Mouse (Mus musculus): Measurements from ENCODE around the gene Rrad. TPM values are rescaled to one million over a fixed set of nuclear protein-coding genes. Genes with fewer than 3 reads are reported as not detected.

The Rrad gene
- polyA plus RNA-seq, 1 experiment from 2014 or later = 54.7 TPM

Other genes with a start within 250 kb of the Rrad start
- gene Cmtm4, start 235.5 kb downstream of the Rrad start, polyA plus RNA-seq (2014; fragmentation: Nextera tagmentation; extraction: Ambion mirVana) = 4.1 and 4.3 TPM in 2 replicates
- 52.5 and 53.8 TPM in 2 replicates for gene Dync1li2, start 188.3 kb downstream of the Rrad start, polyA plus RNA-seq (2014; fragmentation: Nextera tagmentation; extraction: Ambion mirVana)
- 0.53 and 0.62 TPM in 2 replicates for gene Terb1, start 121.4 kb downstream of the Rrad start, polyA plus RNA-seq (2014; fragmentation: Nextera tagmentation; extraction: Ambion mirVana)
- 89.0 and 100 TPM in 2 replicates for gene Nae1, start 96.7 kb downstream of the Rrad start, polyA plus RNA-seq (2014; fragmentation: Nextera tagmentation; extraction: Ambion mirVana)
- gene Car7, start 96.6 kb downstream of the Rrad start, polyA plus RNA-seq (2014; fragmentation: Nextera tagmentation; extraction: Ambion mirVana) = 1.0 and 1.6 TPM in 2 replicates
- 8.1 and 8.2 TPM in 2 replicates for gene Pdp2, start 39.9 kb downstream of the Rrad start, polyA plus RNA-seq (2014; fragmentation: Nextera tagmentation; extraction: Ambion mirVana)
- 1.9 and 2.1 TPM in 2 replicates for gene Cdh16, start 6.9 kb downstream of the Rrad start, polyA plus RNA-seq (2014; fragmentation: Nextera tagmentation; extraction: Ambion mirVana)
- gene Ciao2b, start 10.6 kb upstream of the Rrad start, polyA plus RNA-seq (2014; fragmentation: Nextera tagmentation; extraction: Ambion mirVana) = 81.3 and 87.9 TPM in 2 replicates
- not detected in 2 replicates for gene Ces2a, start 102.7 kb upstream of the Rrad start, polyA plus RNA-seq (2014; fragmentation: Nextera tagmentation; extraction: Ambion mirVana)
- gene Ces2b, start 200.2 kb upstream of the Rrad start, polyA plus RNA-seq (2014; fragmentation: Nextera tagmentation; extraction: Ambion mirVana) = 0.17 TPM in 1 of 2 replicates, not detected in the other
- gene Ces2c, start 215.7 kb upstream of the Rrad start, polyA plus RNA-seq (2014; fragmentation: Nextera tagmentation; extraction: Ambion mirVana) = not detected in 2 replicates

Data from embryonic facial prominence, embryonic 14.5 days (tissue).